Mouse (Mus musculus): ENCODE data around the gene Olig3. TPM values are rescaled to one million over a fixed set of nuclear protein-coding genes. Genes with fewer than 3 reads are reported as not detected.

The Olig3 gene
- total and polyA plus RNA-seq, 3 experiments: not detected

DNA sequence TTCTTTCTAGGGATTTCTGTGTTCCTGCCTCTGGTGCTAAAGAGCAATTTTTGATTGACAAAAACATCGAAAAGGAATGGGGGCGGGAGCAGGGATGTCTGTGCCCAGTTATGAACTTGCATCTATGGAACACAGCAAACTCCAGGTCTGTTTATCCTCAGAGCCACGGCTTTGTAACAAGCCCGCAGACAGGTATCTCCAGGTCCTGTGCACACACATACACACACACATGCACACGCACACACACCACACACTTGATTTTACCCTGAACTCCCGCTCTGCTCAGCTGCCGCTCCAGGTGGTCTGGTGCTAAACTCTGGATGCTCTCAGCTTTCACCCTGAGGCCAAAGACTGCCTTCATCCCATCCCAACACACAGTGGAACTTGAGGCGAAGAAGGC lies 1.3 kb upstream of the Olig3 start:
- H3K36me3 ChIP-seq (replicated peaks in 1 of 2; ENCODE audit: control insufficient read depth in 1 of 2, insufficient read depth in 1 of 2, low read length in 1 of 2): no peaks in the 10 kb centered on the region
- in situ Hi-C loops (cut with MboI; ENCODE audit: low pct_ligation_motif_present, low pct_unique_long_range_greater_than_20kb, low sequenced_read_pairs) (no loop called here), dilution Hi-C loops (cut with MboI; ENCODE audit: extremely low pct_ligation_motif_present, extremely low pct_unique_long_range_greater_than_20kb, low sequenced_read_pairs) (no loop called here)
- H3K4me2 ChIP-seq (ENCODE audit: insufficient read depth, low read depth, poor library complexity, severe bottlenecking): no peak overlapping the region
- H3K9me3 ChIP-seq (replicated peaks; ENCODE audit: low read length): peaks cover 2% of the 10 kb centered on the region
- TF ChIP-seq ZC3H11A (IDR thresholded peaks at IDR 0.05; ENCODE audit: low read depth, low read length): no peak
- TF ChIP-seq ZNF384 (IDR thresholded peaks at IDR 0.05; ENCODE audit: low read depth, low read length): no peak
- TF ChIP-seq JUN (IDR thresholded peaks at IDR 0.05; ENCODE audit: insufficient read depth, low read depth, low read length): no peak
- no peak for TF ChIP-seq RAD21 (IDR thresholded peaks at IDR 0.05; ENCODE audit: low read depth, low read length)
- TF ChIP-seq KAT2A (IDR thresholded peaks at IDR 0.05; ENCODE audit: insufficient replicate concordance, low read length): no peak
- TF ChIP-seq SIN3A (IDR thresholded peaks at IDR 0.05; ENCODE audit: low read length): no peak
- TF ChIP-seq MYC (IDR thresholded peaks at IDR 0.05; ENCODE audit: low read depth, low read length): no peak
- no peak for TF ChIP-seq ZMIZ1 (IDR thresholded peaks at IDR 0.05; ENCODE audit: low read depth, low read length)
- no peak for TF ChIP-seq NRF1 (IDR thresholded peaks at IDR 0.05; ENCODE audit: low read depth, low read length)
- TF ChIP-seq E2F4 (IDR thresholded peaks at IDR 0.05; ENCODE audit: insufficient replicate concordance, low read depth, low read length): no peak
- no peak for TF ChIP-seq HCFC1 (IDR thresholded peaks at IDR 0.05; ENCODE audit: low read depth, low read length)
- H3K9ac ChIP-seq (ENCODE audit: insufficient read depth, low read depth): no peak overlapping the region
- H3K79me2 ChIP-seq (replicated peaks; ENCODE audit: control insufficient read depth, extremely low read depth, insufficient read depth, poor library complexity, severe bottlenecking): no peaks in the 10 kb centered on the region
- H3K4me1 ChIP-seq (ENCODE audit: control insufficient read depth in 1 of 2, insufficient read depth in 2 of 2): peaks cover 0 to 2% of the 10 kb centered on the region in 2 experiments; a peak in 2 of 4 replicates
- DNase-seq (ENCODE audit: extremely low read depth): no peak
- H3K4me3 ChIP-seq (replicated peaks in 1 of 3; ENCODE audit: low read depth in 2 of 3, low read length in 2 of 3, poor library complexity in 1 of 3): no peak overlapping the region
- H3K27me3 ChIP-seq (replicated peaks): no peaks in the 10 kb centered on the region
- H3K27ac ChIP-seq (ENCODE audit: insufficient read depth, low read depth): no peak overlapping the region

DNA sequence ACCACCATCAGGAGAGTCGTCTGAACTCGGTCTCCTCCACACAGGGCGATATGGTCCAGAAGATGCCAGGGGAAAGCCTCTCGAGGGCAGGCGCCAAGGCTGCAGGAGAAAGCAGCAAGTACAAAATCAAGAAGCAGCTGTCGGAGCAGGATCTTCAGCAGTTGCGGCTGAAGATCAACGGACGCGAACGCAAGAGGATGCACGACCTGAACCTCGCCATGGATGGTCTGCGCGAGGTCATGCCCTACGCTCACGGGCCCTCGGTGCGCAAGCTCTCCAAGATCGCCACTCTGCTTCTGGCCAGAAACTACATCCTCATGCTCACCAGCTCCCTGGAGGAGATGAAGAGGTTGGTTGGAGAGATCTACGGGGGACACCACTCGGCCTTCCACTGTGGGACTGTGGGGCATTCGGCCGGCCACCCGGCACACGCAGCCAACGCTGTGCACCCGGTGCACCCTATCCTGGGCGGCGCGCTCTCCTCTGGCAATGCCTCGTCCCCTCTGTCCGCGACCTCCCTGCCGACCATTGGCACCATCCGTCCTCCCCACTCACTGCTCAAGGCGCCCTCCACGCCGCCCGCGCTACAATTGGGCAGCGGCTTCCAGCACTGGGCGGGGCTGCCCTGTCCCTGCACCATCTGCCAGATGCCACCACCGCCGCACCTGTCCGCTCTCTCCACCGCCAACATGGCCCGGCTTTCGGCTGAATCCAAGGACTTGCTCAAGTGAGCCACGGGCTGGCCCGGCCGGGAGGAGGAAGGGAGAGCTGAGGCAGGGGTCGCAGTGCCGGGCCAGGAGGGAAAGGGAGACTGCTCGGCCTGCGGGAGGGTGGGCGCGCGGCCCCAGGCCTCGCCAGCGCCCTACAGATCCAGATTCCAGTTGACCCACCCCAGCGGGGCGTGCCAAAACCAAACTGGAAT lies 648 bp downstream of the Olig3 start:
- no peaks in the 10 kb centered on the region for H3K27me3 ChIP-seq (replicated peaks)

More for the DNA sequence above, 648 bp downstream of the Olig3 start:
- Histone ChIP-seq H3K27ac (ENCODE audit: insufficient read depth, low read depth) (no peak overlapping the region), H3K9me3 (replicated peaks; ENCODE audit: low read length) (peaks cover 2% of the 10 kb centered on the region), H3K4me3 (replicated peaks in 1 of 3; ENCODE audit: low read depth in 2 of 3, low read length in 2 of 3, poor library complexity in 1 of 3) (no peak overlapping the region), H3K9ac (ENCODE audit: insufficient read depth, low read depth) (no peak overlapping the region), H3K4me2 (ENCODE audit: insufficient read depth, low read depth, poor library complexity, severe bottlenecking) (no peak overlapping the region), H3K79me2 (replicated peaks; ENCODE audit: control insufficient read depth, extremely low read depth, insufficient read depth, poor library complexity, severe bottlenecking) (no peaks in the 10 kb centered on the region), H3K4me1 (ENCODE audit: control insufficient read depth in 1 of 2, insufficient read depth in 2 of 2) (peaks cover 3 to 13% of the 10 kb centered on the region in 2 experiments; a peak in 3 of 4 replicates), H3K36me3 (replicated peaks in 1 of 2; ENCODE audit: control insufficient read depth in 1 of 2, insufficient read depth in 1 of 2, low read length in 1 of 2) (no peaks in the 10 kb centered on the region)
- dilution Hi-C loops (cut with MboI; ENCODE audit: extremely low pct_ligation_motif_present, extremely low pct_unique_long_range_greater_than_20kb, low sequenced_read_pairs) (no loop called here), in situ Hi-C loops (cut with MboI; ENCODE audit: low pct_ligation_motif_present, low pct_unique_long_range_greater_than_20kb, low sequenced_read_pairs) (no loop called here)
- no peak for DNase-seq (ENCODE audit: extremely low read depth)
- TF ChIP-seq CHD1 (IDR thresholded peaks at IDR 0.05; ENCODE audit: low read depth, low read length): no peak
- no peak for TF ChIP-seq CTCF (conservative IDR thresholded peaks at IDR 0.05 in 1 of 2, IDR thresholded peaks at IDR 0.05 in 1 of 2; ENCODE audit: low read depth in 2 of 2, low read length in 2 of 2)
- no peak for TF ChIP-seq SMC3 (IDR thresholded peaks at IDR 0.05; ENCODE audit: low read depth, low read length)
- TF ChIP-seq KAT2A (IDR thresholded peaks at IDR 0.05; ENCODE audit: insufficient replicate concordance, low read length): no peak
- TF ChIP-seq MXI1 (IDR thresholded peaks at IDR 0.05; ENCODE audit: low read depth, low read length): no peak
- no peak for TF ChIP-seq TCF12 (IDR thresholded peaks at IDR 0.05; ENCODE audit: low read depth, low read length)
- TF ChIP-seq TBP (conservative IDR thresholded peaks at IDR 0.05; ENCODE audit: low read depth, low read length): no peak
- TF ChIP-seq GABPA (IDR thresholded peaks at IDR 0.05; ENCODE audit: insufficient replicate concordance, low read depth, low read length): no peak
